Mouse (Mus musculus) fibroblast of lung, adult 2 months (primary cell): ENCODE results near the gene Cradd.
A peak's percentile ranks its signal among the peaks of the same experiment; 100 is the strongest.

Source experiments
- DNase-seq: peaks from one replicate; pipeline ENCODE4 v3.0.0-alpha.2; 2011; ENCODE audit warnings: low read depth

Cradd gene

DNA sequence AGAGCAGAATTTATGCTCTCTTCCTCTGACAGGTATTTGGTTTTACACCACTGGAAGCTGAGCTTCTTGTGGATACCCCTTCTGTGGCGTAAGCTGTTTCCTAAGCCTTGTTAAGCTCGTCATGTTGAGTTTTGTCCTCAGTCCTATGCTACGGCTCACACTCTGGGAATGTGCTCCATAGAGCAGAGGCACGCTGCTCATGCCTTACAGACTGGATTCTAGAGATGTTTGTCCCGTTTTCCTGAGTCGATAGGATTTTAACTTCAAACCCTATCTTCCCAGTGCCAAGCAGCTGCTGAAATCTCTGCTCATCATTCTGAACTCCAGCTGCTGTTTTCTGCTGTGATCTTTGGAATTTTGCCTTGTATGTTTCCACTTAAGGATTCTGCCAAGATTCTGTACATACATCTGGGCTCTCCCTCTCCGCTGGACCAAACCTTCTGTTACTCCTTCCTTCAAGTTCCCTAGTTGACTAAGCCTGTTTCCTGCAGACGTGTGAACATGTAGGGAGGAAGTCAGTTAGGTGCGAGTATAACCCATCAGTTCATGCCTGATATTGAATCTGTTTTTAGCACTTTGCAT is 164.2 kb downstream of the Cradd start:
- DNase-seq: no peak

GRCm38 (mm10) chr10:95156410-95156809 is 167.5 kb downstream of the Cradd start:
- no peak for DNase-seq

GRCm38 (mm10) chr10:95154675-95155074 is 169.3 kb downstream of the Cradd start:
- no peak for DNase-seq

DNA sequence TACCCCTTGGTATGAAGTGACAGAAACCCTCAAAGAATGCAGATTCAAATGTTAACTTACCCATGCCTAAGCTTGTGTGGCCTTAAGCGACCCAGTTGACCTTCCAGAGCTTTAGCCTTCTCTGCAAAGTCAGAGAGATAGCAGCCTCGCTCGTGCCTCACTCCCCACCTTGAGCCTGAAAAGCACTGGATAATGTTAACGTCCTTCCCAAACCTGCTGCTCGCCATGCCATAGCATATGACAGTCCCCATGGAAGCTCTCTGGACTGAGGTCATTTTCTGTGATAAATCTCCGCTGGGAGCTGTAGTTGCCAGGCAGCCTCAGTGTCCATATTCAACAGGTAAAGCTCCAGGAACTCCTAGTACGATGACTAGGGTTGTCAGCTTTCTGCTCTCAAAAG is 170.7 kb downstream of the Cradd start:
- no peak for DNase-seq

DNA sequence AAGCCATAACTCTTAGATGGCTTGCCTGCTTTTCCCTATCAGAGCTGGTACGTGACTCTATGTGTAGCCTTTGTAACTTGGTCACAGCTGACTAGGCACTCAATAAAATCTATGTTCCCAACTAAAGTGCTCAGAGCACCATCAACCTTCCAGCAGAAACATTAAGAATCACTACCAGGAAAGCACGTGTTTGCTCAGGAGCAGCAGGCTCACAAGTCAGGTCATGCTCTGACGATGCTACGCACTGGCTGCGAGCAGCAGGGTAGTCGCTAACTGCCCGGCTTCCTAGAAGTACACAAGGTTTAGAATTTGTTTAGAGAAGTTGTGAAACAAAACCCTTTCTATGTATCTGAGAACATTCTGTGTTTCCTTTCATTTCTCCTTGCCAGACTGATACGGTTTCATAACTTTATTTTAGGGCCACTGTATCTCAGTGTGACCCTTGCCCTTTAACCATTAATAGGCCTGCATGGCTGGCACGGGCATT is 171.4 kb downstream of the Cradd start:
- no peak for DNase-seq

- DNase-seq: no peak
These were observed 172.7 kb downstream of the Cradd start for GRCm38 (mm10) chr10:95151012-95151768.

GRCm38 (mm10) chr10:95149666-95150065 is 174.3 kb downstream of the Cradd start:
- DNase-seq: no peak

DNA sequence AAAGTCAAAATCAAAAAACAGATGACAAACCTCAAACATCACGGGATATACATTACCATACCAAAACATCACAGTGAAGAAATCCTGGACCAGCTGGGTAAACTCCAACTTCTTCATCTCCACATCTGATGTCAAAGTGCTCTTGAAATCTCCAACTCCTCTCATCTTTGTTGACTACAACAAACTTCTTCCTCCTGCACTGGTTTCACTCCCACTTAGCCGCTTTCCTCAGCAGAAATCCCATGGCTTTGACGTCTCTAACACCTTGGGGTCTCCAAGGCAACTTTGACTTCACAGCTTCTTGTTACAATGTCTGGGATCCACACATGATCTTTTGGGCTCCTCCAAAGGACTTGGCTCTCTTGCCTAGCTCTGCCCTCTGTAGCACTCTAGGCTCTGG is 175.3 kb downstream of the Cradd start:
- DNase-seq: no peak

DNA sequence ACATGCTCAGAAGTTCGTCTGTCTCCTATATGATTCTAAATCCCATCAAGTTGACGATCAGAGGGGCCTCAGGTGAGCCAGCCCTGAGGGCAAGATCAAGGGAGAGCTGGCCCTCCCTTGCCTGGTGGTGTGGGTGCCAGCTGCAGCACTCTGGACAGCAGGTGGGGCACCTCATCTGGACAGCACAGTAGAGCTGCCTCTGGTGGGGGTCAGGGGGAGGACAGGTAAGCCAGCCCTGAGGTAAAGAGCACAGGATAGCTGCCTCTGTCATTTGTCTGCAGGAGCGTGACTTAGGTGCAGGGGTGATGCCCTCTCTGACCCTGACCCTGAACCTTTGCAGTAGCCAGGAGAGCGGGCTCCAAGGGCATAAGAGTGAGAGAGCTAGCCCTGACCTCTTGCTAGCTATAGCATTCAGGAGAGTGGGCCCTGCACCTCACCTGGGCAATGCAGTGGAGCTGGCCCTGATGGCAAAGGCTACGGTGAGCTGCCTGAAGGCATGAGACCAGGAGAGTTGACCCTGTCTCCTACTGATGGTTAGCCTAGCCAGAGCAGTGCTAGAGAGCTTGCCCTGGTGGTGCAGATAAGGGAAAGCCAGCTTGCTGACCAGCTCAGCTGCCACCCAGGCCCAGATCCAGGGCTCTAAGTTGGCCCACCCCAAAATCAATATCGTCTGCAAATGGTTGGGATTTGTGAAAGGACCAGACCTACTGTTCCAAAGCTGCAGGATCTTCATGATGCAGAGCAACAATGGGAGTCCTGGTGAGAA is 176.6 kb downstream of the Cradd start:
- DNase-seq: no peak

DNA sequence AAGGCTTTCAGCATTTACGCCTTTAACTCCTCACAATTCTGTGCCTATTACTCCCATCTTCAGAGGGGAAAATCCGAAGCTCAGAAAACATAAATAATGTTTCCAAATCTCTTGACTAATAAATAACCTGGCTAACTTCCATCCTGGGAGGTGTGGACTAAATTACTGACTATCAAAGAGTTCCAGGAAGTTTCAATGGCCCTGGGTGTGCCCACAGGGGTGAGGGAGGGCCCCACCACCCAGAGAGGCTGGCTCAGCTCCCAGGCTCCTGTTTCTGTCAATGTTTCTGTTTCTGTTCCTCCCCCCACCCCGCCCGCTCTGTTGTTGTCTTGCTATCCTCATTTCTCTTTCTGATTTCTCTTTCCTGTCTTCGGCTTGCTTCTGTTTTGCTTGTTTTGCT is 177.4 kb downstream of the Cradd start:
- DNase-seq: no peak

DNA sequence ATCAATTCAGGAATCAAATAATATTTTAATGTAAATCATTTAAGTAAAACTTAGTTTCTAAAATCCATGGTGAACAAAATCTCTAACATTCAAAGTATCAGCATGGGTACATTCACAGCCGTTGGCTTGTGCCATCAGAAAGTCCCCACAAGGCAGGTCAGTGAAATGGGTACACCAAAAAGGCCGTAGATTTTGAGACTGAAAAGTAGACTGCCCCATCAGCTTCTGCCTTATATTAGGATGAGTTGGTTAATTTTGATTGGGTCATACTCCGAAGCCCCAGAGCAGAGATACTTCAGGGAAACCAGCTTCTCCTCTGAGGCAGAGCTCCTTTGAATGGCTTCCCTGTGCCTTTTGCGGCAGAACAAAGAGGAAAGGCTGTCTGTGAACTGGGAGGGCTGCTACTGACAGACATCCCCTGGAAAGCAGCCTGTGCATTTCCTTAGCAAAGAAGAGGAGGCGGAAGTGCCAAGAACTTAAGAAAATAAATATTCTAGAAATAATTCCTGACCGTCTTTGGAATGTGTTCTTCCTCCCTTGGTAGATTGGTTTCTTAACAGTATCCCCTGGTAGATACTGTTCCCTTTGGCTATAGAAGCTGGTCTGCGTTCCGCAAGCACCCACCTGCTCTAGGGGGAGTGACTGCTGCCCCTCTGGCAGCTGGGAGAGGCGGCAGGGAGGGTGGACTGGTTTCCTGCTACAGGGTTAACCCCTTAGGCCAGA is 178.6 kb downstream of the Cradd start:
- DNase-seq: peak; percentile 14

DNA sequence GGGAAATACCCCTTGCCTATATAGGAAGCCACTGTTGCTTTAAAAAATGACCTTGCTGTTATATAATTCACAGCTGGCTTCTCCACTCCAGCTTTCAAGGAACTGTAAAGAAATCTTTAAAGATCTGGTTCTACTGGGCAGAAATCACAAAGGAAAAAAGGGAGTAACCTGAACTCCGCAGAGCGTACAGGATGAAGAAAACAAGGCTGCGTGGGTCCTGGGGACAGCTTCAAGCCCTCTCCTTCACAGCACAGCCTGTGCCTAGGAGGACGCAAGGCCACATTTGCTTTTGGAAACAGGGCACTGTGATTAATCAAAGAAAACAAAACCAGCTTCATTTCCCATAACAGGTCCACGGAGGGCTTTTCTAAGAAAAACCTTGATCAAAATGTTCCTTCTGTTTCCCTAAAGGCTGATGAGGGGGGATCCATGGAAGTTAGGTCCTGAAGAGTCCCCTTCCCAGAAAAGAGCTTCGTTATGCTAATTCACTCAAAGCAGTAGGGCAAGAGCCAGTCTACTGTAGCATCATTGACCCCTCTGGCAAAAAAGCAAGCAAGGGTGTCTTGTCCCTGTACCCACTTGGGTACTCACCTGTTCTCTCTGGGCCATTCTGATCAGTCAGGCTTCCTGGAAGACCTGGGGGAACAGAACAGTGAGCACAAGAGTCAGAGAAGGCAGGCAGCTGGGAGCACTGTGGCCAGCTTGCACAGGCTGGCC is 179.4 kb downstream of the Cradd start:
- no peak for DNase-seq

DNA sequence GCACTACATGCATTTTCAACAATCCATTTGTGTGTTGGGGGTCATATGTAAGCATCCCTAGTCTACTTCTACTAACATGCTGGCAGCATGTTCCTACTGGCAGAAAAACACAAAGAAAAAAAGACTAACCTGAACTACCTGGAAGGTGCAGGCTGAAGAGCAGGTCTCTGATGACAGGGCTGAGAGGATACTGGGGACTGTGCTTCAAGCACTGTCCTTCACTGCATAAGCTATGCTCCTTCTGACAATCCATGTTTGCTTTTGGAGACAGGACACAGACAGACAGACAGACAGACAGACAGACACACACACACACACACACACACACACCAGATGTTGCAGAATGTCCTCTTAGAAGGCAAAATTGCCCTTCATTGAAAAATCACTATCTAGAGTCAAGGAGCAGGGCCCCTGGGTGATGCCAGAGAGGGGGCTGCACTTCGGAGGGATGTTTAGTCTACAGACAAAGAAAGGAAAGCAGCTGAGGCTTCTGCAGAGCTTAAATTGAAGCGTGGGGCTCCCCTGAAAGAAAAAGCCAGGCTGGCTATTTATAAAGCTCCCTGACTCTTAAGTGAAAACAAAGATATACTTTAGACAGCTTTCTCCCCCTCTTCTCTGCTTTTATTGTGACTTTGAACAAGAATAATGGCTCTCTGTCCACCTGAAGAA is 180.4 kb downstream of the Cradd start:
- DNase-seq: no peak

DNA sequence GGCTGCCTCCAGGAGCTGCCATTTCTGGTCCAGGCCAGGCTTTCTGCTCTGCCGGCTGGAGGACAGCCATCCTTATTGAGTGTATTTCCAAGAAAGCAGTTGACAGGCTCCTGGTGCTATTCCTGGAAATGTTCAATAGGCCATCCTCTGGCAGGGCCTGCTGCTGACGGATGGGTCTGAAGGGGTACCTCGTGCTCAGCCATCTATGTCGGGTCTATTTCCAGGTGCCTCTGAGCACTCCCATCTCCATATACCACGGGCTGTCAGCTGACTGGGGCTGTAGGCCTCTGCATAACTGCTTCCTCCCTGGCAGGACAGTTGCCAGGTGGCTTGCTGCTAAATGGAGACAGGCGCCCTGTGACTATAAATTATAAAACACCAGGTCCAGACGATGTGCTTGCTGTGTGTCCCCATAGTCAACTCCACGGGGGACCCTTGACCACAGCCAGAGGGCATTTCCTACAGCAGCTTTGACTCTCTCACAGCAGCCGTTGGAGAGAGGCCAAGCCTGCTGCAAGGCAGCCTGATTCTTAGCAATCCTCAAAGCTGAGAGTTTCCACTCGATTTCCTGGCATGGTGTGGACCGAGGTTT is 181.0 kb downstream of the Cradd start:
- DNase-seq: peak; percentile 75

- DNase-seq: no peak
These were observed 182.9 kb downstream of the Cradd start for GRCm38 (mm10) chr10:95141075-95141474.

GRCm38 (mm10) chr10:95140191-95140590 is 183.7 kb downstream of the Cradd start:
- DNase-seq: no peak

- peak; percentile 91 for DNase-seq
These were observed 184.3 kb downstream of the Cradd start for GRCm38 (mm10) chr10:95139645-95140044.

- DNase-seq: no peak
These were observed 190.9 kb downstream of the Cradd start for GRCm38 (mm10) chr10:95133057-95133456.
